Comparison of ENCODE assay signal across 21 mouse cellular contexts in genomic region chr6:119194161-119194560, GRCm38 (mm10). TPM values are rescaled to one million over a fixed set of nuclear protein-coding genes. Genes with fewer than 3 reads are reported as not detected.
DNase-seq lines count a peak whose midpoint lies in the region; ATAC-seq and TF ChIP-seq lines count a peak whose summit lies in the region.
"Had no signal": no experiment of that assay in that cellular context is flagged by ENCODE, and none has a peak within 500 bp of the region (broad histone marks: within the 10 kb centered on the region; RNA-seq: fewer than 3 reads in every experiment).

No protein-coding gene starts in this region.

- no peaks in the 10 kb centered on the region for H3K9me3 ChIP-seq in heart, embryonic 12.5 days (replicated peaks)
- H3K9me3 ChIP-seq in kidney, postnatal 0 days (replicated peaks; ENCODE audit: low read length), result no peaks in the 10 kb centered on the region
- H3K9me3 ChIP-seq in intestine, embryonic 16.5 days (ENCODE audit: control insufficient read depth, low read length), result no peaks in the 10 kb centered on the region
- H3K9me3 ChIP-seq: embryonic facial prominence, embryonic 15.5 days; hindbrain, embryonic 15.5 days; limb, embryonic 10.5 days; midbrain, embryonic 10.5 days had no signal

- H3K4me2 ChIP-seq in heart, embryonic 12.5 days, result peak overlapping the region; percentile 65
- H3K4me2 ChIP-seq in kidney, postnatal 0 days (ENCODE audit: low read length), result no peak overlapping the region
- no peak overlapping the region for H3K4me2 ChIP-seq in intestine, embryonic 16.5 days (ENCODE audit: low read depth, low read length)
- H3K4me2 ChIP-seq: embryonic facial prominence, embryonic 15.5 days; hindbrain, embryonic 15.5 days had no signal

- H3K4me1 ChIP-seq in heart, embryonic 12.5 days (replicated peaks), result peaks cover 65% of the 10 kb centered on the region
- no peaks in the 10 kb centered on the region for H3K4me1 ChIP-seq in kidney, postnatal 0 days (replicated peaks; ENCODE audit: insufficient read depth, low read length)
- H3K4me1 ChIP-seq in intestine, embryonic 16.5 days (ENCODE audit: control insufficient read depth, insufficient read depth, low read length), result peaks cover 3% of the 10 kb centered on the region; the same call in 1 of the 2 replicates

- no peak for ATAC-seq in heart, embryonic 12.5 days (ENCODE audit: insufficient number of reproducible peaks, low FRiP score)
- ATAC-seq in kidney, postnatal 0 days (replicated peaks; ENCODE audit: low FRiP score, low read depth), result no peak
- ATAC-seq in intestine, embryonic 16.5 days, result no peak
- ATAC-seq in megakaryocyte-erythroid progenitor cell, adult 5-6 weeks (replicated peaks; ENCODE audit: low FRiP score, low TSS enrichment, poor library complexity, severe bottlenecking), result no peak
- ATAC-seq: liver, postnatal 0 days had no signal

- H3K9ac ChIP-seq in heart, embryonic 12.5 days, result peak overlapping the region; percentile 81
- H3K9ac ChIP-seq in kidney, postnatal 0 days (ENCODE audit: low read depth, low read length), result no peak overlapping the region
- H3K9ac ChIP-seq in intestine, embryonic 16.5 days (ENCODE audit: low read depth, low read length), result no peak overlapping the region
- H3K9ac ChIP-seq: embryonic facial prominence, embryonic 15.5 days; hindbrain, embryonic 15.5 days; liver, postnatal 0 days had no signal

- H3K4me3 ChIP-seq in heart, embryonic 12.5 days, result peak overlapping the region; percentile 64
- H3K4me3 ChIP-seq in kidney, postnatal 0 days (replicated peaks; ENCODE audit: low read depth, low read length), result no peak overlapping the region
- no peak overlapping the region for H3K4me3 ChIP-seq in intestine, embryonic 16.5 days (ENCODE audit: low read length)
- H3K4me3 ChIP-seq: embryonic facial prominence, embryonic 15.5 days; gastrocnemius, adult 2 months; hindbrain, embryonic 15.5 days; left cerebral cortex, adult 2 months; limb, embryonic 10.5 days; midbrain, embryonic 10.5 days had no signal

- peaks cover 31% of the 10 kb centered on the region for H3K36me3 ChIP-seq in heart, embryonic 12.5 days
- peaks cover 9% of the 10 kb centered on the region; the same call in 1 of the 2 replicates for H3K36me3 ChIP-seq in kidney, postnatal 0 days (ENCODE audit: insufficient read depth, low read length)
- H3K36me3 ChIP-seq in intestine, embryonic 16.5 days (ENCODE audit: control insufficient read depth, insufficient read depth, low read length), result no peaks in the 10 kb centered on the region

- H3K27me3 ChIP-seq in heart, embryonic 12.5 days (replicated peaks), result peaks cover 7% of the 10 kb centered on the region; the same call in 1 of the 2 replicates
- H3K27me3 ChIP-seq in kidney, postnatal 0 days (ENCODE audit: insufficient read depth, low read length), result no peaks in the 10 kb centered on the region
- no peaks in the 10 kb centered on the region for H3K27me3 ChIP-seq in intestine, embryonic 16.5 days (replicated peaks; ENCODE audit: control insufficient read depth, insufficient read depth, low read length)
- H3K27me3 ChIP-seq: embryonic facial prominence, embryonic 15.5 days; hindbrain, embryonic 15.5 days had no signal

- H3K27ac ChIP-seq in heart, embryonic 12.5 days (ENCODE audit: poor library complexity, severe bottlenecking), result peak overlapping the region; percentile 100
- 0 out of 2 replicates have a peak overlapping the region, but pooled peaks have one; percentile 6 for H3K27ac ChIP-seq in kidney, postnatal 0 days
- peak overlapping the region; percentile 72 for H3K27ac ChIP-seq in intestine, embryonic 16.5 days (ENCODE audit: low read length)
- H3K27ac ChIP-seq: embryonic facial prominence, embryonic 15.5 days; gastrocnemius, adult 2 months; hindbrain, embryonic 15.5 days; left cerebral cortex, adult 2 months; limb, embryonic 10.5 days; midbrain, embryonic 10.5 days had no signal

- DNase-seq in heart, adult 8-10 months (ENCODE audit: low spot score), result no peak
- no peak for DNase-seq in kidney, postnatal 0 days (ENCODE audit: low spot score)
- no peak for DNase-seq in kidney, postnatal 36 days
- no peak for DNase-seq in adrenal gland, postnatal 4 days (ENCODE audit: low spot score in 2 of 2)
- DNase-seq: cerebellum, adult 9-10 months; gastrocnemius, adult 2 months; kidney, adult 8-10 months; kidney, postnatal 4 days; layer of hippocampus, adult 9-11 months; liver, postnatal 0 days; right cerebral cortex, postnatal 25 days had no signal

- no peak for TF ChIP-seq CTCF in kidney, postnatal 0 days (IDR thresholded peaks at IDR 0.05; ENCODE audit: low read depth)

- WGBS in heart, embryonic 12.5 days, result 47% methylated on average over 9 of the region's 9 CpGs
- 58% methylated on average over 9 of the region's 9 CpGs for WGBS in kidney, postnatal 0 days
- WGBS in intestine, embryonic 16.5 days, result 65% methylated on average over 9 of the region's 9 CpGs

RNA-seq across cellular contexts. Expression of gene Cacna1c, which starts 2.1 kb away (rescaled TPM):
- 58.1 and 63.4 TPM in 2 replicates for polyA plus RNA-seq in heart, embryonic 12.5 days (2016; fragmentation: Nextera tagmentation; extraction: Ambion mirVana)
- total RNA-seq in heart, adult 8-10 months (2022), result 100 to 1,000 TPM; 227 to 263 (median 245) TPM
- 1.1 and 1.3 TPM in 2 replicates for polyA plus RNA-seq in kidney, postnatal 0 days (2015; fragmentation: Nextera tagmentation; extraction: Ambion mirVana)
- polyA plus RNA-seq in intestine, embryonic 16.5 days (2015; fragmentation: Nextera tagmentation; extraction: Ambion mirVana), result 1.8 and 2.0 TPM in 2 replicates
- total RNA-seq in adrenal gland, postnatal 4 days (2021), result 10 to 100 TPM; 71.6 to 78.9 TPM
- 1.9 TPM in 1 of 2 replicates, not detected in the other for total RNA-seq in megakaryocyte-erythroid progenitor cell, adult 5-6 weeks (2014; fragmentation: Nextera tagmentation)
- total RNA-seq in megakaryocyte-erythroid progenitor cell, adult 5-6 weeks (2017), result 0.15 and 0.33 TPM in 2 replicates

RNA-seq across cellular contexts. Expression of gene Dcp1b, which starts 19.1 kb away (rescaled TPM):
- 6.3 TPM in 2 replicates for polyA plus RNA-seq in heart, embryonic 12.5 days (2016; fragmentation: Nextera tagmentation; extraction: Ambion mirVana)
- total RNA-seq in heart, adult 8-10 months (2022), result 1 to 10 TPM; 2.2 to 3.6 (median 2.3) TPM
- polyA plus RNA-seq in kidney, postnatal 0 days (2015; fragmentation: Nextera tagmentation; extraction: Ambion mirVana), result 9.4 and 9.8 TPM in 2 replicates
- polyA plus RNA-seq in intestine, embryonic 16.5 days (2015; fragmentation: Nextera tagmentation; extraction: Ambion mirVana), result 5.8 and 6.4 TPM in 2 replicates
- total RNA-seq in adrenal gland, postnatal 4 days (2021), result 10 to 100 TPM; 17.8 to 21.3 TPM
- total RNA-seq in megakaryocyte-erythroid progenitor cell, adult 5-6 weeks (2014; fragmentation: Nextera tagmentation), result 12.4 and 26.1 TPM in 2 replicates
- total RNA-seq in megakaryocyte-erythroid progenitor cell, adult 5-6 weeks (2017), result 9.7 and 11.9 TPM in 2 replicates

RNA-seq across cellular contexts. Expression of gene Cacna2d4, which starts 42.2 kb away (rescaled TPM):
- not detected in 2 replicates for polyA plus RNA-seq in heart, embryonic 12.5 days (2016; fragmentation: Nextera tagmentation; extraction: Ambion mirVana)
- total RNA-seq in heart, adult 8-10 months (2022), result not detected
- not detected in 2 replicates for polyA plus RNA-seq in kidney, postnatal 0 days (2015; fragmentation: Nextera tagmentation; extraction: Ambion mirVana)
- polyA plus RNA-seq in intestine, embryonic 16.5 days (2015; fragmentation: Nextera tagmentation; extraction: Ambion mirVana), result 0.11 and 0.15 TPM in 2 replicates
- under 1 TPM; 0.20 to 0.59 TPM for total RNA-seq in adrenal gland, postnatal 4 days (2021)
- total RNA-seq in megakaryocyte-erythroid progenitor cell, adult 5-6 weeks (2014; fragmentation: Nextera tagmentation), result 5.5 TPM in 1 of 2 replicates, not detected in the other
- total RNA-seq in megakaryocyte-erythroid progenitor cell, adult 5-6 weeks (2017), result 0.34 TPM in 1 of 2 replicates, not detected in the other
- total RNA-seq: adrenal gland, adult 18-20 months had no signal
- polyA plus RNA-seq: limb, embryonic 10.5 days; liver, adult 2 months had no signal

Comparison
In these comparisons a context has a peak if more than half of its experiments do, and no peak if none do; other contexts are left out.
1. H3K27ac ChIP-seq: peak in every context shown above with its lines; median percentile 100 in heart, embryonic 12.5 days; 72 in intestine, embryonic 16.5 days; 6 in kidney, postnatal 0 days.
2. RNA of gene Cacna1c, which starts 2.1 kb away (total RNA-seq): 227 to 263 TPM in heart, adult 8-10 months and 71.6 to 78.9 TPM in adrenal gland, postnatal 4 days; 0.15 to 1.9 TPM in megakaryocyte-erythroid progenitor cell, adult 5-6 weeks; every median in the first group is over 10 times any median in the second.